Mouse (Mus musculus) embryonic fibroblast, embryonic 13.5 days (primary cell): ENCODE measurements around the gene Pcbp2.
A peak's percentile ranks its signal among the peaks of the same experiment; 100 is the strongest.

Experiments used
- CTCF ChIP-seq: IDR thresholded peaks from 2 replicates; pipeline ENCODE4 v1.5.1; 2011; ENCODE audit warnings: mild to moderate bottlenecking, control low read depth, low read length, moderate library complexity, borderline replicate concordance; ENCODE audit not compliant: insufficient read depth
- POLR2A ChIP-seq: IDR thresholded peaks from 2 replicates; pipeline ENCODE4 v1.6.1; 2011; ENCODE audit warnings: low read depth, mild to moderate bottlenecking, control low read depth, low read length, moderate library complexity

DNA sequence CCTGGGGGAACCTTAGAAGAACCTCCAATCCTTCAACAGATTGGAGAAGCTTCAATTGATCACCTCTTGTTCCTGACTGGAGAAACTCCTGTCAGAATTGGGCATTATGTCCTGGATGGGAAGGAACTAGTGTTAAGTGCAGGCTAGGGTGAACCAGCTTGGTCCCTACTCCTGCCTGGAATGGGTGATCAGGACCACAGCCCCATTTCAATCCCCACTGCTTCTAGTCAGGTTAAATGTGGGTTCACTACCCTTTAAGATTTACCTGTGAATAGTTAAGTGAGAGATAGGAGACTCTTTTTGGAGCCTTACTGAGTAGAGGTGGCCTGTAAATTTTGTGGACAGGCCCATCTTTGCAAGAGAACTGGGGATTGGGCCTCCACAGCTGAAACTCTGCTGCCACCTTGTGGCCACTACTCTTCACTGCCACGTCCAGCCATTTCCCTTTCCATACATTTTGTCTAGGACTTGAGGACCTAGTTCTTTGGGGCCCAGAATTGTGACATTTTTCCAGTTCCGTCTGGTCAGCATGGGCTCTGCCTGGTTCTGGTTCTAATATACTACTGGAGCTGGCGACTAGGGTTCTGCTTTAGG lies 54.6 kb downstream of the Pcbp2 start, which contains the start of gene Npff:
- peak; percentile 73; the same call in 1 of the 2 replicates for TF ChIP-seq CTCF
- no peak for TF ChIP-seq POLR2A
